Mouse (Mus musculus): ENCODE data around the gene Cfap73. TPM values are rescaled to one million over a fixed set of nuclear protein-coding genes. Genes with fewer than 3 reads are reported as not detected.

Cfap73 gene
- 0.10 TPM in 1 of 2 replicates, not detected in the other for polyA plus RNA-seq (2012; rRNA removed)

- no peak for DNase-seq (ENCODE audit: extremely low spot score in 1 of 2, low spot score in 1 of 2)
These were observed at the start of gene Cfap73 for GRCm38 (mm10) chr5:120634131-120634530. TSS of gene Cfap73 (minus strand) at chr5:120634235.

- DNase-seq (ENCODE audit: extremely low spot score in 1 of 2, low spot score in 1 of 2), result no peak
These were observed 49.1 kb upstream of the Cfap73 start for GRCm38 (mm10) chr5:120682982-120683771.

DNA sequence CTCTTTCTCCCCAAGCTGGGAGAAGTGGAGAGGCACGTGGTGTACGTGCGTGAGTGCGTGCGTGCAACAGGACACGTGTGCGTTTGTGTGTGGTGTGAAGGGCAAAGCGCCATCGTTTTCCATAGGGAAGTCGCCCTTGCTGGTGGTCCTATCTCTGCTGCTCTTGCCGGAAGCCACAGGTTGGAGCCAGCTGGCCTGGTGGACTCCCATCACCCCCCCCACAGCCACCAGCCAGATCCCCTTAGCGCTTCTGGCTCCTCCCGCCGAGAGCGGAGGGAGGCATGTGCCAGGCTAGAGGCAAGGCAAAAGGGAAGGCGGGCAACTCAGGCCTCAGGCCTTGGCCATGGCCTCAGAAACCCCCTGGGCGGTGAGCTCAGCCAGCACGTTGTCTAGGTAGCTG is 46.9 kb upstream of the Cfap73 start:
- no peak for DNase-seq (ENCODE audit: extremely low spot score in 1 of 2, low spot score in 1 of 2)

DNA sequence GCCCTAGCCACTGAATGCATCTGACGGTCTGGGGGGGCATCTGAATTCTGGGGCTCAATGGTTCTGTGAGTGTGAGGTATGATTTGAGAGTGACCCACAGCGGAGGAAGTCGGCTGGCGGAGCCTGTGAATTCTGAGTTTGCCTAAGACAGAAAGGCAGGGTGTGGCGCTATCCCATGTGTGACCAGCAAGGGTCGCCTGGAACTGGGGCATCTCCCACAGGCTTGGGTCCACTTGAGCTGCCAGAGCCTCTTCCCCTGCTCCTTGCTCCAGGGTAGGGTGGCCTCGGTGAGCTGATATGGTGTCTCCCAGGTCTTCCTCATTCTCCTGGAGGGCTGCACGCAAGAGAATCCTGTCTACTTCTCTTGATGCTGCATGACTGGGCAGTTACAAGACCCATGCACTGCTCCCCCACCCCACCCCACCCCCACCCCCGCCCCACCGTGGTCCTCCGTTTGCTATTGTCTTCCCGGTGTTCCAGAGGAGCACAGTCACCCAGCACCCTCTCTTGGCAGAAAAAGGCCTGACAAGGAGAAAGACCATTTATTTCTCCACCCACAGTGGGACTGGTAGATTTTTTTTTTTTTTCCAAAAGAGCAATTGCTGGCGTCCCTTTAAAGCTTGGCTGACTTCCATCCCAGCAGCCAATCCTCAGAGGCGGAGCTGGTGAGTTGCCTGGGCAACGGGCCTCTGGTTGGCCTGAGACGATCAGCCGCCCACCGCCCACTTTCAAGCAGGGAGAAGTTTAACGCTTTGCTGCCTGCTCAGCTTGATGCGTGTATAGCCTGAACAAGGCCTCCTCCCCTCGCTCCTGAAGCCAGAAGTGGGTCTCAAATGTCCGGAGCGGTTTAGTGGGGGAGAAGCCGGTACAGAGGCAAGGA is 45.9 kb upstream of the Cfap73 start:
- DNase-seq (ENCODE audit: extremely low spot score in 1 of 2, low spot score in 1 of 2), result peak; percentile 92 to 96

DNA sequence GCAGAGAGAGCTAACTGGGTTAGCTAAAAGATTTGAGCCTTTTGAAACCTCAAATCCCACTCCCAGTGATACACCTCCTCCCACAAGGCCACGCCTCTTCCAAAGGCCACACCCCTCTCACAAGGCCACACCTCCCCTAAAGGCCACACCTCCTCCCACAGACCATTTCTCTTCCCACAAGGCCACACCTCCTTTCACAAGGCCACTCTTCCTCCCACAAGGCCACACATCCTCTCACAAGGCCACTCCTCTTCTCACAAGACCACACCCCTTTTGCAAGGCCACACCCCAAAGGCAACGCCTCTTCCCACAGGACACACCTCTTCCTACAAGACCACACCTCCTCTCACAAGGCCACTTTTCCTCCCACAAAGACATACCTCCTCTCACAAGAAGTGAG is 43.5 kb upstream of the Cfap73 start:
- no peak for DNase-seq (ENCODE audit: extremely low spot score in 1 of 2, low spot score in 1 of 2)

GRCm38 (mm10) chr5:120674229-120675145 is 40.5 kb upstream of the Cfap73 start:
- DNase-seq (ENCODE audit: extremely low spot score in 1 of 2, low spot score in 1 of 2), result no peak

DNA sequence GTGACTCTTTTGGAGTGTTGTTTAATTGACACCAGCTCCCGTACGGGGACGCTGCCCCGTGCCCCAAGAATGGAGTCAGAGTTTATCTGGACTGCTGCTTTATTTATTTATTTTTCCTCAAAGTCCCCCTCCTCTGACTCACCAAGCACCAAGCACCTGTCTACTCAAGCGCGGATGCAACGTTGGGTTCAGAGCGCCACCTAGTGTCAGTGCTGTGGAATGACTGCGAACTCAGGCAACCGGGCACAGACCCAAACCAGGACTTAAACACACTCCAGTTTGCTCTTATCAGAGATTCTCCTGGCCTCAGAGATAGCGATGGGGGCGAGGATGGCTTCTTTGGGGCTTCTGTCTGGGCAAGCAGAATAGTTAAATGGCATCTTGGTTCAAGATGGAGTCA is 39.6 kb upstream of the Cfap73 start:
- peak; percentile 33 to 85 for DNase-seq (ENCODE audit: extremely low spot score in 1 of 2, low spot score in 1 of 2)

DNA sequence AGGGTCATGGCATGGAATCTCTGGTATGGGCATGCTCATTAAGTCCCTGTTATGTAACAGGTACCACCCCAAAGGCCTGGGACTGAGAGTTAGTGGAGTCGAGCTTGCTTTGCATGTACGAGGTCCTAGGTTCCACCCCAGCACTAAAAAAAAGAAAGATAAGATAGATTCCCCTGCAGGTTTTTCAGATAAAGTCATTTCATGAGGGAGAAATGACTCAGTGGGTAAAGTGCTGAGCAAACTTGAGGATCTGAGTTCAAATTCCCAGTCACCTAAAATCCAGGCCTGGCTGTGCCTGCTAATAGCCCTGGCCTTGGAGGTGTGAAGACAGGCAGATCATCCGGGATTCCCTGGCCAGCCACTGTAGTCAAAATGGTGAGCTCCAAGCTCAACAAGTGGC is 37.8 kb upstream of the Cfap73 start:
- no peak for DNase-seq (ENCODE audit: extremely low spot score in 1 of 2, low spot score in 1 of 2)

DNA sequence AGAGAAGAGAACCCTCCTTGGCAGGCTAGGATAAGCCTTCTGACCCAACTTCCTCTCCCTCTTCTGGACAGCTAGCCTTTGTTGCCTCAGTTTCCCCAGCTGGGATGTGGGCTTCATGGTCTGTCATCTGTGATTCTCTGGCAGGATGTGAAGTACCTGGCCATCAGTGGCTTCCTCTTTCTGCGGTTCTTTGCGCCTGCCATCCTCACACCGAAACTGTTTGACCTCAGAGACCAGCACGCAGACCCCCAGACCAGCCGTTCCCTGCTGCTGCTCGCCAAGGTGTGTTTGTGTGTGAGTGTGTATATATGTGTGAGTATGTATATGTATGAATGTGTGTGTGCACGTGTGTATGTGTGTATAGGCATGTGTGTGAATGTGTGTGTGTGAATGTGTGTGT is 36.1 kb upstream of the Cfap73 start:
- no peak for DNase-seq (ENCODE audit: extremely low spot score in 1 of 2, low spot score in 1 of 2)

DNA sequence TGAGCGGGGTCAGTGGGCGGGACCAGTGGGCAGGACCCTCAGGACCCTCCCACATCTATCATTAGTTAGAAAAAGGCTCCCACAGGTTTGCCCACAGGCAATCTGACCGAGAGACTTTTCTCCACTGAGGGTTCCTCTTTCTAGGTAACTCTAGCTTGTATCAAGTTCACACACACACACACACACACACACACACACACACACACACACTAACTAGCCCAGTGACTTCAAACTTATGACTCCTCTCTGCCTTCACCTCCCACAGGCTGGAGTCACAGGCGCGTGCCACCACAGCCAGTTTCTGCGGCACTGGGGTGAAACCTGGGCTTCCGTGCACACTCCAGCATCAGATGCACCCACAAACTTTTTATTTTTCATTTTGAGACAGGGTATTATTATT is 34.7 kb upstream of the Cfap73 start:
- no peak for DNase-seq (ENCODE audit: extremely low spot score in 1 of 2, low spot score in 1 of 2)

DNA sequence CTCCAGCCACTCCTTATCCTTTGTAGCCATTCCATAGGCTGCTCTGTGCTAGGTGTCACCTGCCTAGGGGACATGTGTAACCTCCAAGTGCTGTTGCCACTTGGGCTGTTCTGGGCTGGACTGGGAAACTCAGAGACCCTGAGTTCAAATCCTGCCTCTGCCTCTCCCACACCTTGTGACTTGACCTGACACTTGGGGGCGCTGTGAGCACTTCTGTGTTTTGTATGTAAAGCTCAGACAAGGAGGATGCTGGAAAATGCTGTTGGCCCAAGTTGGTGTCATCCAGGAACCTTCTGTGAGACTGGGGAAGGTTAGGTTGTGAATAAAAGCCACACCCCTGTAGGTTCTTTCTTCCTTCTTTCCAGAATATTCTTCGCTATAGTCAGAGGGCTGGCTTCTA is 30.9 kb upstream of the Cfap73 start:
- no peak for DNase-seq (ENCODE audit: extremely low spot score in 1 of 2, low spot score in 1 of 2)

GRCm38 (mm10) chr5:120660816-120661215 is 26.8 kb upstream of the Cfap73 start:
- no peak for DNase-seq (ENCODE audit: extremely low spot score in 1 of 2, low spot score in 1 of 2)

- peak; percentile 75 to 77 for DNase-seq (ENCODE audit: extremely low spot score in 1 of 2, low spot score in 1 of 2)
These were observed 22.3 kb upstream of the Cfap73 start for GRCm38 (mm10) chr5:120656281-120656751.

- DNase-seq (ENCODE audit: extremely low spot score in 1 of 2, low spot score in 1 of 2), result no peak
These were observed 19.8 kb upstream of the Cfap73 start for GRCm38 (mm10) chr5:120653873-120654272.

- no peak for DNase-seq (ENCODE audit: extremely low spot score in 1 of 2, low spot score in 1 of 2)
These were observed 19.1 kb upstream of the Cfap73 start for GRCm38 (mm10) chr5:120652915-120653701.

GRCm38 (mm10) chr5:120651230-120651629 is 17.2 kb upstream of the Cfap73 start:
- no peak for DNase-seq (ENCODE audit: extremely low spot score in 1 of 2, low spot score in 1 of 2)

DNA sequence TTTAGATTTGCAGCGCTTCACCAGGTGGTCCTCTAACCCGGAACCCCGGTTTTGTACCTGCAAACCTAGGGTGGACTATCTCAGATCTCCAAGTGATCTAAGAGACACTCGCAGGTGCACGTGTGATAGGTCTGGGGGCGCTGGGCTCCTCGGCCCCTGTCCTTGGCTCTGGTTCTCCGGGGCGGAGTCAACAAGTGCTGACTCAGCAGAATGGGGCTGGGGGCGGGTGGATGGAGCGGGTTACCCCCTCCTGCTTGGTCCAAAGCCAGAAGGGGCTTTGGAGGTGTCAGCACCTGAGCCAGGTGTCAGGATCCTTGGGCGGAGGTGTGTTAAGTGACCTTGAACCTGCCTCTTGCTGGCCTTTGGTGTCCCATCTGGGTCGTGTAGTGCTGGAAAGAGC is 15.9 kb upstream of the Cfap73 start:
- no peak for DNase-seq (ENCODE audit: extremely low spot score in 1 of 2, low spot score in 1 of 2)

- no peak for DNase-seq (ENCODE audit: extremely low spot score in 1 of 2, low spot score in 1 of 2)
These were observed 15.4 kb upstream of the Cfap73 start for GRCm38 (mm10) chr5:120649374-120649933.

All from frontal cortex, adult 2 months (tissue).